Mouse (Mus musculus): ENCODE measurements around the gene Use1.
"Not testable (repeated sequence)": the region's sequence is repeated elsewhere in the genome, so short reads cannot be mapped to it uniquely, and the experiment has no call there.

Use1 gene

DNA sequence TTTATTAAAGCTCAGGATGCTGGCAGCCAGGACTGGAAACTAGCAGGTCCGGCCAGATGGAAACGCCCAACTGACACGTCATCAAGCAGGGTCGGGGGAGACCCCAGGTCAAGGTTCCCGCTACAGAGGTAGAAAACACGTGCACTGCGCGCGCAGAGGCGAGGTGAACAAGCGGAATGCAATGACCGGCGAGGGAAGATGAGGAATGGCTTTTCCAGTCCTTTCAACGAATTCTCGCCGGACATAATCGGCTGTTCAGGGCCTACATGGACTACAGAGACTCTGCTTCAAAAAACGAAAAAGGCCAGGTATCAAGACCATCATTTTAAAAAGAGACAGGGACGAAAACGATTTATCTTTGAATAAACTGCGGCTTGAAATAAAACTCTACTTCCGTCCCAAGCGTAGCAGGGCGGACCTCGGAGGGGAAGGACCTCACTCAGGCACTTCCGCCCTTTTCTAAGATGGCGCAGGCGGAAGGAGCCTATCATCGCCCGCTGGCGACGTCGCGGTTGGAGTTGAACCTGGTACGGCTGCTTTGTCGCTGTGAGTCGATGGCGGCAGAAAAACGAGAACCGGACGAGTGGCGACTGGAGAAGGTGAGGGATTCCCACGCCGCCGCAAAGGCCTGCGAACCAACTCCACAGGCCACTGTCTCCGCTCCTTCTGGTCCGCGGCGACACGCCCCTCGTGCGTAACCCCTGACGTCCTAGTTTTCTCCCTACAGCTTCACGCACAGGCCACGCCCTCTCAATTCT is at the start of gene Use1:
Use1 (plus strand) TSS at position 78 of the 758 bp plus-strand sequence.
- in situ Hi-C loops (cut with MboI) = no loop called here

DNA sequence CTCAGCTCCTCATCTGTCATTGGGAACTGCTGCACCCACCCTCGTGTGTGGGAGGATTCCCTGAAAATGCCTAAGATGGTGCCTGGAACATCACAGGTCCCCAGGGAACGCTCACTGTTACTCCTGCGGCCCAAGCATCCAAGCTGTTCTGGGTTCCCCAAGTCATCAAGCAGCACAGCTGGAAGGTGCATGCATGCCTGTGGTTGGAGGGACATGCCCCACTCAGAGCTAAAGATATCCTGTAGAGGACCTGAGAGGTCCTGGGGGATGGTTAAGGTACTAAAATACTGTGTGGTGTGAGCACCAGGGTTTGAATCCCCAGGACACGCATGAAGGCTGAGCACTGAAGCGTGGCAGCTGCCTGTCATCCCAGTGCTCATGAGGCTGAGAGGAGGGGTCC is 48.0 kb upstream of the Use1 start:
- in situ Hi-C loops (cut with MboI) = not testable (repeated sequence)

DNA sequence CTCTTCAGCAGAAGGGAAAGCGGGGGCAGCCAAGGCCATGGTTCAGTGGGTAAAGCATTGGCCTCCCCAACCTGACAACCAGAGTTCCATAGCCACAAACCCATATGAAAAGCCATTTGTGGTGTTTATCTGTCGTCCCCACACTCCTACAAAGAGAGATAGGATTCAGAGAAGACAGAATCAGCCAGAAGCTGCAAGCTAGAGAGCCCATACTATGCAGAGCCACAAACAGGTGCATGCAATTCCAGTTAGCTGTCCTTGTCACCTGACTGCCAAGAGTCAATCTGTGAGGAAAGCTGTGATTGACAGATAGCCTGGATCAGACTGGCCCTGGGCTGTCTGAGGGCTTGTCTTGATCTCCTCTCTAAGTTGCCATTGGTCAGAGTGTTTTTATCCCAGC is 46.9 kb upstream of the Use1 start:
- in situ Hi-C loops (cut with MboI) = not testable (repeated sequence)

DNA sequence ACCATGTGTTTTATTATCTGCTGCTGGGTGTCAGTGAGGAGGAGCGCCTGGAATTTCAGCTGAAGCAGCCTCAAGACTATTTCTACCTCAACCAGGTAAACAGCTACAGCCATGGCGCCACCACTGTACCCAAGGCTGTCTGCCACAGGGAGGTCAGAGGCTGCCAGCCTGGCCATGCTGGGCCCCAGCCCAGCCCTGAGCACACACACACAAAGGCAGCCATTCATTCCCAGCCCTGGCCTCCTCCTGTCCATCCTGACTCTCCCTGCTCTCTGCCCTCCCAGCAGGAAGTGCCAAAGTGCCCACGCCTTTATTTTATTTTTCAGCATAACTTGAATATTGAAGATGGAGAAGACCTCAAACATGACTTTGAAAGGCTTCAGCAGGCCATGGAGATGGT is 43.7 kb upstream of the Use1 start:
- in situ Hi-C loops (cut with MboI) = no loop called here

DNA sequence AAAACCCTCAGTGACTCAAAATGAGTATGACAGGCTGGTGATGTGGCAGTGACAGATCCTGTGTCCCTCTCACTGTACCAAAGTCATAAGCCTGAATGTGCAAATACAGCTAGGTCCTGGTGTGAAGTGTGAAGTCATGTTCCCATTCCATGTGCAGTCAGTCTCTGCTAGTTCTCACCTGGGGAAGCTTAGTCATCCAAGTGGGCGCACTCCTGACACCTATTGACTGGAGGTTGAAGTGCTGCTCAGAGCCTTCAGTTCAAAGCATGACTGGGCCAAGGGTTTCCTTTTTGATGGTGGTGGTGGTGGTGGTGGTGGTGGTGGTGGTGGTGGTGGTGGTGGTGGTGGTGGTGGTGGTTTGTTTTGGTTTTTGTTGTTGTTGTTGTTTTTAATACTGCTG is 41.8 kb upstream of the Use1 start:
- in situ Hi-C loops (cut with MboI) = no loop called here

DNA sequence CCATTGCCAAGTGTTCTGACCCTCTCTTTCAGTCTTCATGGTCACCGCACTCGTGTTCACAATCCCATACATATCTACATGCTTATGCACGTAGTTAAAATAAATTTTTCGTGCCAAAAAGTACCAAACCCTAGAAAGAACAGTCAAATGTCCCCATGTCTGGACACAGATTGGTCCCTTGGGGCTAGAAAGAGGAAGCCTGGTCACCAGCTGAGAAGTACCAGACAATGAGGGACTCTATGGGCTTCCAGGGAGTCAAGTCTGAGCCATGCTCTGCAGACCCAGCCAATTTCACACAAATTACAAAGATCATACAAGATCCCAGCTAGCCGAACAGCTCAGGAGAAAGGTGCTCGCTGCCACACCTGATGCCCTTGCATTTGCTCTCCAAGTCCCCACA is 28.8 kb upstream of the Use1 start:
- in situ Hi-C loops (cut with MboI) = not testable (repeated sequence)

DNA sequence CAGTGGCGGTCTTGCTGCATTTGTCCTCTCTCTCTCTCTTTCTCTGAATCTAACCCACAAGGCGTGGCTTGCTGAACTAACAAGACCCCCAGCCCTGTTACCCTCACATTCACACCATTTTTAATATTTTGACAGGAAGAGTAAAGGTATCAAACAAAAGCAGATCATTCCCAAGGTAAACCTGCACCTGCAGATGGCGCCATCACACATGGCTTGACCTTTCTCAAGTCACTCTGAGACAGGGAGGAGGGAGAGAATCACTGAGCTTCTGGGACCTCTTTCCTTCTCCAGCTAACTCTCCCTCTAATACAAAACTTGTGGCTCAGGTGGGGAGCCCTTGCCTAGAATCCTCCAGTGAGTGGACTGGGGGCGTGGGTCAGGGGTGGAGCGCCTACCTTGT is 26.0 kb upstream of the Use1 start:
- in situ Hi-C loops (cut with MboI) = no loop called here

DNA sequence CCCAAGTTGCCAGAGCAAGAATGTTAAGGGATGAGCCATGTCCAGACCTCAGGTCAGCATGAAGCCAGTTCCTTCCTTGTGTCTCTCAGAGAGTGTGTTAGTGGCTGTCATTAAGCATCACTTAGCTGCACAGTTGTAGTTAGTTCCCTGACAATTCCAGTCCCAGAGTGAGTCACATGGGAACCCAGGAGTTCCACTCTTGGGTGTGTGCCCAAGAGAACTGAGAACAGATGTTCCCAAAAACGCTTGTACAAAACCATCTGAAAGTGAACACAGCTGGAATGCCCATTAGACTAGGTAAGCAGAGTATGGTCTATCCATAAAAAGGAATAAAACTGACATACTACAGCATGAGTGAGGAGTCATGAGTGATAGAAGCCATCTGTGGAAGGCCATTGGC is 20.1 kb upstream of the Use1 start:
- in situ Hi-C loops (cut with MboI) = no loop called here

DNA sequence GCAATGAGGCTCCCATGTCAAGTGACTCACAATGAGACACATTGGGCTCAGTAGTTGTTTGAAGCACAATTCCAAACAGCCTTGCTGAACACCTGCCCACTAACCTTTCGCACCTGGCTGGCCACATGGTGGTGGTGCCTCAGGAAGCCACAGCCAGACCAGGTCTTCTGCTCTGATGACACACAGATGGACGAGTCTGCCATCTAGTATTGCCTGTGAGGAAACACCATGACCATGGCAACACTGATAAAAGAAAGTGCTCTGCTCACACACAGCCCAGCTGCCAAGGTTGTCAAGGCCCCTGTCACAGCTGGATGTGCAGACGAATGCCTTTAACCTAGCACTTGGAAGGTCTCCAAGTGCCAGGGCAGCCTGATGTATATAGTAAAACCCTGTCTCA is 15.5 kb upstream of the Use1 start:
- in situ Hi-C loops (cut with MboI) = no loop called here

DNA sequence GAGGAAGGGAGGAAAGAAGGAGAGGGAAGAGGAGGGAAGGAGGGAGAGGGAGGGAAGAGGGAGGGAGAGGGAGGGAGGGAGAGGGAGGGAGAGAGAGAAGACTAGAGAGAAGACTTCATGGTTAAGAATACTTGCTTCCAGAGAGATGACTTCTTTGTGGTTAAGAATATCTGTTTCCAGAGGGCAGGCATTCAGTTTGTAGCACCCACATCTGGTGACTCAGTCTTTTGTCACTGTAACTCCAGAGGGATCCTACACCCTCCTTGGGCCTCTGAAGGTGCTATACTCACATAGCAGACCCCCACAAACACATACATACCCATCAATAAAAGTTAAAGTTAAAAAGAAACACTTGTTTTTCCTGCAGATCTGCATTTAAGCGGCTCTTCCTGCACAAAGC is 15.1 kb upstream of the Use1 start:
- in situ Hi-C loops (cut with MboI) = no loop called here

DNA sequence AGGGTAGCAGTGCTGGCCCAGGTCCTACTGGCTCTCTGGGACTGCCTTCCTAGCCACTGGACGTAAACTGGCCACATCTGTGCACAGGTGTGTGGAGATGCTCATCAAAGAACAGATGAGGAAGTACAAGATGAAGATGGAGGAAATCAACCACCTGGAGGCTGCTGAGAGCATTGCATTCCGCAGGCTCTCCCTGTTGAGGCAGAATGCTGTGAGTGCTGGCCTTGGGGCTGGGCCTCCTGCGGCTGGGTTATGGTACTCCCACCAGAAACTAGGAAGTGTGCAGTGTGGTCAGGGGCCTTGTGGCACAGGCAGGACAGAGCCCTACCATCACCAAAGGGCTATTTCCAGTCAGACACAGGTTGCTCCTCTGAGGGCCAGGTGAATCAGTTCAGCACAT is 8.6 kb upstream of the Use1 start:
- in situ Hi-C loops (cut with MboI) = no loop called here

DNA sequence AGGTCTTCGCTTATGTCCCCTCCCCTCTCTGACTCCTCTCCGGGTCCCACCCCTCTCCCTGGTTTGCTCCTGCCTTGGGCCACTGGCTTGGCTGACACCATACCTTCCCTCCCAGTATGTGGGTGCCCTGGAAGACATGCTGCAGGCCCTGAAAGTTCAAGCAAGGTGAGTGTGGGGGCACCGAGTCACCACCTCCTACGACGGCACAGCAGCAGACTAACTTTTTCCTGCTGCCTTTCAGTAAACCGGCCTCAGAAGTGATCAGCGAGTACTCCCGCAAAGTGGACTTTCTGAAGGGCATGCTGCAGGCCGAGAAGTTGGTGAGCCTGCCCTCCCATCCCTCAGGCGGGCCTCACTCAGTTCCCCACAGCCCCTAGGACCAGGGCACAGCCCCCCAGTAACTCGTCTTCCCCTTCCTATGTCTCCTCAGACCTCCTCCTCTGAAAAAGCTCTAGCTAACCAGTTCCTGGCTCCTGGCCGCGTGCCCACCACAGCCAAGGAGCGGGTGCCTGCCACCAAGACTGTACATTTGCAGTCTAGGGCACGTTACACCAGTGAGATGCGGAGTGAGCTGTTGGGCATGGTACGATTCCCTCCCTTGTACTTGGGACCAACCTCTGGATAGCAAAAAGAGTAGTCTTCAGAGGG is 1.0 kb downstream of the Use1 start:
- in situ Hi-C loops (cut with MboI) = no loop called here

DNA sequence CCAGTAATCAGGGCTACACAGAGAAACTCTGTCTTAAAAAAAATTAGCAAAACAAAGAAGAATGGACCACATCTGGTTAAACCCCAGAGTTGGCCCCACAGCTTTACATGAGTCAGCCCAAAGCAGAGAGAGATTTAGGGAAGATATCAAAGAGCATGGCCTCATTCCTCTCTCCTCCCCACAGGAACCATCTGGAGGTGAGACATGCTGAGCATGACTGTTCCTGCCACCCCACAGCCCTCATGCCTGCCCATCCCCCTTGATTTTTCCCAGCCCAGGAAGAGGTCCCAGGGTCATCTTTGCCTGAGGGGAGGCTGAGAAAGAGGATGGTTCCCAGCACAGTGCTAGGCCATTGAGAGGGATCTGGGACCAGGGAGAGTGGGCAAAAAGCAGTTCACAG is 1.7 kb downstream of the Use1 start:
- in situ Hi-C loops (cut with MboI) = no loop called here

DNA sequence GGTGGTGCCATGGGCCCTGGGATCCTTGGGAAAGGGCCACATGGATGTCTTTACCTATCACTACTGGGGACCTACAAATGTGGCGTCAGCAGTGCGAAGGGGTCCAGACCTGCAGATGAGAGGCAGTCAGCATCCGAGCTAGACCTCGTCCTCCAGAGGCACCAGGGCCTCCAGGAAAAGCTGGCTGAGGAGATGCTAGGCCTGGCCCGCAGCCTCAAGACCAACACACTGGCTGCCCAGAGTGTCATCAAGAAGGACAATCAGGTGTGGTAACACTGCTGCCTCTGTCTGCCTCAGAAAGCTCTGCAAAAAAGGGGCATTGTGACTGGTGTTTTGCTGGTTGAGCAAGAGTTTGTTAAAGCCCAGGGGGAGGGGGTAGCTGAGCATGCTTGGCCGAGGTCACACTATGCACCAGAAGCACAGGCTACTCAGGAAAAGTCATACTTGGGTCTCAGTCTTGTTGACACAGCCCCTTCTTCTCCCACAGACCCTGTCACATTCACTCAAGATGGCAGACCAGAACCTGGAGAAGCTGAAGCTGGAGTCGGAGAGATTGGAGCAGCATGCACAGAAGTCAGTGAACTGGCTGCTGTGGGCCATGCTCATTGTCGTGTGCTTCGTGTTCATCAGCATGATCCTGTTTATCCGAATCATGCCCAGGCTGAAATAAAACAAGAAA is 2.5 kb downstream of the Use1 start:
- in situ Hi-C loops (cut with MboI) = no loop called here

DNA sequence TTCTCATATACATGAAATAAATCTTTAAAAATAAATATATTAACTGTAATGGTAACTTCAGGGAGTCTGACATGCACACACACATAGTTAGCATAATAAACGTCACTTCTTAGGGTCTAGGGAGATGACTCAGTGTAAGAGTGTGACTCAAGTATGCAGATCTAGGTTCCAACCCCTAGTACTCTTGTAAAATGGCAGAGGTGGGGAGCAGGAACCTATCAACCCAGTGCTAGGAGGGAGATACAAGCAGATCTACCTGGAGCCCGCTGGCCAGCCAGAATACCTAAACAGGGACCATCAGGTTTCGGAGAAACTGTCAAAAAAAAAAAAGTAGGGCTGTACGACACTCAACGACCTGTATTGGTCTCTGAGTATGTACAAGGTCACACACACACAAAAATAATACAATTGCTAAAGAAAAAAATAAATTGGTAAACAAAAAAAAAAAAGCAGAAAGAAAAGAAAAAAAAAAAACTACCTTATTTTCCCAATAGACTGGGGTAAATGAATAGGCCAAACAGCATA is 4.1 kb downstream of the Use1 start:
- in situ Hi-C loops (cut with MboI) = no loop called here

DNA sequence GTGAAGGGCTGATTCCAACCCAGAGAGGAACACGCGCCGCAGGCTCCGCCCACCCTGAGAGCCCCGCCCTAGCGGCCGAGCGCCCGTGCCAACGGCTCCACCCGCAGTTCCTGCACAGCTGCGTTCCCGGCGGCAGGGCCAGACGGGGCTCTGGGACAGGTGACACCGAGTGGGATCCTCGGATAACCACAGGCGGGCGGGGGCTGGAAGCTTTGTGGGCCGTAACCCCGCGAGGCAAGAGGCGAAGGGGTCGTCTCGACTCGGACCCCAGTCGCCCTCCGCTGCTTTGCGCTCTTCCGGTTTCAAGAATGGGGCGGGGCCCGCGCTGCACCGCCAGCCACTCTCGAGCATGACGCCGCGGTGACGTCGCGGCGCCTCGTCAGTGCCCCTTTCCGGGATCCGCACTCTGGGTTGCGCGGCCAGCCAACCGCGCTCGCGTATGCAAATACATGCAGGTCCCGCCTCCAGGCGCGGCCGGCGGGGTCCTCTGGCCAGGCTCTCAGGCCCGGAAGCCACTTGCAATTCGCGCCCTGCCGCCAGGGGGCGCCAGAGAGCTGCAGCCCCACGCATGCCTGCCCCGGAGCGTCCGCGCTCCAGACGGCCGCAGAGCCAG is 4.7 kb downstream of the Use1 start, which contains the start of gene Ocel1:
Ocel1 (plus strand) TSS at position 63 of the 613 bp plus-strand sequence.
- in situ Hi-C loops (cut with MboI) = no loop called here

DNA sequence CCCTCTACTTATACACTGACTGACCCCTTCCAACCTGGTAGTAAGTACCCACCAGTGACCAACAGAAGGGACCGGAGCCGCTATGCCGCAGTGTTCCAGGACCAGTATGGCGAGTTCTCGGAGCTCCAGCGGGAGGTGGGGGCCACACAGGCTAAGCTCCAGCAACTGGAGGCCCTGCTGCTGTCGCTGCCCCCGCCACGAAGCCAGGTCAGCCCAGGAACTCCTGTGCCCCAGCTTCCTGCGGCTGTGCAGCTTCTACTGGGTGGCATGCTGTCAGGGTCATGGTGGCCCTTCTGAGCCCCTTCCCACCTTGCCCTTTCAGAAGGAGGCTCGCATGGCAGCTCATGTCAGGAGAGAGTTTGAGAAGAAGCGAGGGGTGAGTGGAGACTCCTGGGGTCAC is 5.8 kb downstream of the Use1 start:
- in situ Hi-C loops (cut with MboI) = no loop called here

DNA sequence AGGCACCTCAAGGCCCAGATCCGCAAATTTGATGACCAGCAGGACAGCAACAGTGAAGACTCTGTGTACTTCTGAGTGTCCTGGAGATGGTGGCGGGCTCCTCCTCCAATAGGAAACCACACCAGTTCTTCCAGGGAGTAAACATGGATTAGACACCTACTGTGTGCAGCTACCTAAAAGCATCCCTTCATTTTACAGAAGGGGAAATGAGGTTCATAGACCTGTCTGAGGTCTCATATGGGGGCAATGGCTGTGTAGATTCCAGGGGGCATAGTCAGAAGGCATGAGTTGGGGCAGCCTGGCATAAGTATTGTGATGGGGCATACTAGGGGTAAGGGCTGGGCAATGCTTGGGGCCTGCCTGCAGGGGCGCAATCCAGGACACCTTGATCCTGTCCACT is 6.4 kb downstream of the Use1 start:
- in situ Hi-C loops (cut with MboI) = no loop called here

DNA sequence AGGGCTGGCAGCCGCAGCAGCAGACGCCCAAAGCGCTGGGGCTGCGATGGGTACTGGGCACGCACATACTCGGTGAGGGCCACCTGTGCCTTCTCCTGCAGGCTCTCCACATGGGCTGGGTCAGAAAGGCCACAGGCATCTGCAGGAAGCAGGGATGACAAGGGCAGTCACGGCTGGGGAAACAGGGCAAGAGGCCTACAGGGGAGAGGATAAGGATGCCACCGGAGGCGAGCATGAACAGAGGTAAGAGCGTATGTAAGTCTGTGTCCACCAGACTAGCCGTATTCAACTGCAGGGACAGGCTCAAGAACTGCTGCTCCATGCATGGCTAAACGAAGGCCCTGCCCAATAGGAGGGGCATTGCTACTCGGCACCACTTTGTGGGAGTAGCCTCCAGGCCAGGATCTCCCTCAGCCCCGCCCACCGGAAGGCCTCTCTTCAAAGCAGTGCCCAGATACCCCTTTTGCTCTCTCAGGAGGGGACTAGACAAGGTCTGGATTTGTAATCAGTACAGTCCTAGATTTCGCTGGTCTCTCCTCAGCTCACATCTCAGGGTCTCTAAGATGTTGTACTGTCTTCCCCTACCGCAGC is 8.1 kb downstream of the Use1 start:
- in situ Hi-C loops (cut with MboI) = no loop called here

DNA sequence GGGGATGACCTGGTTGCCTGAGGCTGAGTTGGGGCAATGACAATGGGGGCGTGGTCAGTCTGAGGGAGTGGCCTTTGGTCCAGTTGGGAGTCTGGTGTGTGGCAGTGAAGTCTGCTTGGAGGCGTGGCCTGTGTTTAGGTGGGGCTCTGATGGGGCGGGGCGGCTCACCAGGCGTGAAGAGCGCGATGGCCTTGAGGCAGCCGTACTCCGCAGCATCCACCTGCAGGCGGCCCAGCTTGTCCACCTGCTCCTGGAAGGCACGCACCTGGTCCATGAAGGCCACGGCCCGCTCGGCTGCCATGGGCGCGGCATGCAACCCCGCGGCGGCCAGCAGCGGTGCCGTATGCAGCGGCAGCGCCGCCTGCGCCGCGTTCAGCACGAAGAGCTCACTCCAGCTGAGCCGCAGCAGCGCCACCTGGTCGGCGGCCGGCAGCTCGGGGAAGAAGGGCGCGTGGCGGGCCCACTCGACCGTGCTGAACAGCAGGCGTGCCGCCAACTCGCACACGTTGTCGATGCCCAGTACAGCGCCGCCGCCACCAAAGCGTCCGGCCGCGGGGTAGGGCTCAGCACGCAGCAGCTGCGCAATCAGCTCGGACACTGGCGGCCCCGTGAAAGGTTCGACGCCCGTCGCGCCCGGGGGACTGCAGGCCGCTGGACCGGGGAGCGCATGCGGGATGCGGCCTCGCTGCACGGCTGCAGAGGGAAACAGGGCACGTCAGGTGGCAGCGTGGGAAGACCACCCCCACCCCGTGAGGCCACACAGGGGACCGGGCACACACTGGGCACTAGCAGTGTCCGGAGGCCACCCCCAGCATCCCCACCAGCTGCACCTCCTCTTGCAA is 9.2 kb downstream of the Use1 start:
- in situ Hi-C loops (cut with MboI) = no loop called here

DNA sequence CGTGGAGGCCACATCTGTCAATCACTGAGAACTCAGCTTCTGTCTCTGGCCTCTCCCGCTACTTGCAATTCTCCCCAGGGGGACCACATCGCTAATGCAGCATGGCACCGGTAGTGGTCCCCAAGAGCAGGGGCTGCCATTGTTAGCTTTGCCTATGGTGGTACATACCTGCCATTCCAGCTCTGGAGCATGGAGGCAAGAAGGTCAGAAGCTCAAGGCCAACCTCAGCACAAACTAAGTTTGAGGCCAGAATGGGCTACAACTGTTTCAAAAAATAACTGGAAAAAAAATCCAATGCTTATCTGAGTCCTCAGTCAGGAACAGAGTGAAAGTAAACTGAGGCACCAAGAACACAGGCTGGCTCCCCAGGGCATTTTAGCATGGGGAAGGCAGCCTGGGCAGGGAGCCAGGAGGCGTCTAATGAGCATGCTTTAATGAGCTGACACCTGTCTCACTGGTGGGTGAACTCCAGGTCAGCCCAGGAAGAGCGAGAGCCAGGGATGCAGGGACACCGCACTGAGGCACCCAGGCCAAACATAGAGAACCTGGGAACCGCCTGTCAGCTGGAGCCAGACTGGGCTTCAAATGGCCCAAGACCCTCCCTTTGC is 9.9 kb downstream of the Use1 start:
- in situ Hi-C loops (cut with MboI) = no loop called here

Data from mature B cell (primary cell).